Mouse (Mus musculus): ENCODE results near the gene Bst2. TPM values are rescaled to one million over a fixed set of nuclear protein-coding genes. Genes with fewer than 3 reads are reported as not detected.
A peak's percentile ranks its signal among the peaks of the same experiment; 100 is the strongest.

Bst2 gene
- 14.4 and 27.5 TPM in 2 replicates for total RNA-seq (2014; rRNA removed)
- polyA plus RNA-seq (2015; fragmentation: Nextera tagmentation; extraction: Ambion mirVana) = 21.0 and 22.7 TPM in 2 replicates

DNA sequence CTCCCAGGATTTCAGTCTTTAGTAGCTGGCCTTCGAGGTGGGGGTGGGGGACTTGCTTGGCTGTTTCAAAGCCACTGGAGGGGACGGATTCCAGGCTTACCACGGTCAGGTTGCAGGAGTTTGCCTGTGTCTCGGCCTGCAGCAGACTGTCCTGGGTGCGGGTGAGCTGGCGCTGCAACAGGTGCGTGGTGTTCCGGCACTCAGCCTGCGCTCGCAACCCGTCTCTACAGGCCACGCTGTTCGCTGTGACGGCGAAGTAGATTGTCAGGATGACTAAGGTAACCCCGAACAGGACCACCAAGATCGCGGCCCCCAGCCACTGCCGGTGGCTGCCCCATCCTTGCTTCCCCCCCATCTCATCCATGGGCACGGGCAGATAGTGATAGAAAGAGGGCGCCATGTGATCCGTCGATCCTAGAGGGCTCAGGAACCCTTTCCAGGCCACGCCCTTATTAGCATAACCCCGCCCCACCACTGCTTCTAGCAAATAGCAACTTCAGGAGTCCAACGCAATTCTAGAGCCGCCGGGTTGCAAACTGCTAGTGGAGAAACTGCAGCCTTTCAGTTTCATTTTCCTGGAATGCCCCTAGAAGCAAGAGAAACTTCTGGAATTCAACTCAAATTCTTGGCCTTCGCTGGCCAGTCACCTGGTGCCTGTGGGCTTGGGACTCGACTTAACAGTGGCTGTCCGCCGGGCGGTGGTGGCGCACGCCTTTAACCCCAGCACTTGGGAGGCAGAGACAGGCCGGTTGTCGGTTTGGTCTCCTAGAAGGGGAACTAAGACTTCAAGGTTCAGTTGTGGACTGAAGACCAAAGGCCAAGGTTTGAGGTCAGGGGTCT is at the start of gene Bst2:
Bst2 (minus strand) TSS at position 429 of the 840 bp plus-strand sequence.
- H3K9ac ChIP-seq (replicated peaks; ENCODE audit: low read length) = 0 out of 2 replicates have a peak within 1 kb of the TSS, but pooled peaks have one; percentile 23
- DNase-seq (ENCODE audit: low spot score) (peak; percentile 65), ATAC-seq (peak; percentile 52; the same call in 1 of the 2 replicates)
- H3K27me3 ChIP-seq (ENCODE audit: insufficient read depth, low read length) = peaks cover 6% of the 10 kb centered on the region; the same call in 1 of the 2 replicates
- no peaks in the 10 kb centered on the region for H3K9me3 ChIP-seq (ENCODE audit: low read length)
- 5% methylated on average over 37 of the region's 37 CpGs for WGBS
- H3K4me2 ChIP-seq (ENCODE audit: low read depth, low read length) = peak within 1 kb of the TSS; percentile 52
- H3K36me3 ChIP-seq (ENCODE audit: insufficient read depth, low read length) = no peaks in the 10 kb centered on the region
- H3K4me1 ChIP-seq (ENCODE audit: insufficient read depth, low read length) = no peaks in the 10 kb centered on the region
- no peak for TF ChIP-seq CTCF (IDR thresholded peaks at IDR 0.05; ENCODE audit: low read depth)
- peak within 1 kb of the TSS; percentile 33 for H3K4me3 ChIP-seq (ENCODE audit: low read length)
- H3K27ac ChIP-seq = peak within 1 kb of the TSS; percentile 32; the same call in 1 of the 2 replicates

DNA sequence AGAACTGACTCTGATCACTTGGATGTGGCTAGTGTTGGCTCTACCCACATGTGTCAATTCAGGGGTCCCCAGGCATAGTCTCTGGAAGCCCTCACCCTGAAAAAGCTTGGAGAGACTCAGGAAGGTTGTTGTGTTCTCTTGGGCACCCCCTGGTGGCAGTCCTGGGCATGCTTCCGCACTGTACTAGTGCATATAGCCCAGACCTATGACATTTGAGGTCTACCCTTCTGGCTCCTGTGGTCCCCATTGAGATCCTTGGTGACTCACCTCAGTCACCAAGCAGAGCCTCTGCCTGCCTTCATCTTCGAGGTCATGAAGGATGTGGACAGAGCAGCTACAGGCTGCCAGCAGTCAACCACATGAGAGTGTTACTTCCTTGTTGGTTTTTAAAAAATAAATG is 49.6 kb upstream of the Bst2 start:
- Histone ChIP-seq H3K27ac (no peak overlapping the region), H3K4me1 (ENCODE audit: insufficient read depth, low read length) (no peaks in the 10 kb centered on the region; the same call in 1 of the 2 replicates), H3K4me2 (ENCODE audit: low read depth, low read length) (no peak overlapping the region), H3K36me3 (ENCODE audit: insufficient read depth, low read length) (peaks cover 32% of the 10 kb centered on the region), H3K9ac (replicated peaks; ENCODE audit: low read length) (no peak overlapping the region), H3K4me3 (ENCODE audit: low read length) (no peak overlapping the region), H3K9me3 (ENCODE audit: low read length) (no peaks in the 10 kb centered on the region), H3K27me3 (ENCODE audit: insufficient read depth, low read length) (no peaks in the 10 kb centered on the region)
- TF ChIP-seq CTCF (IDR thresholded peaks at IDR 0.05; ENCODE audit: low read depth) = peak; percentile 78
- peak; percentile 72 for DNase-seq (ENCODE audit: low spot score)
- WGBS = 65% methylated on average over 2 of the region's 2 CpGs
- peak; percentile 24; the same call in 1 of the 2 replicates for ATAC-seq

DNA sequence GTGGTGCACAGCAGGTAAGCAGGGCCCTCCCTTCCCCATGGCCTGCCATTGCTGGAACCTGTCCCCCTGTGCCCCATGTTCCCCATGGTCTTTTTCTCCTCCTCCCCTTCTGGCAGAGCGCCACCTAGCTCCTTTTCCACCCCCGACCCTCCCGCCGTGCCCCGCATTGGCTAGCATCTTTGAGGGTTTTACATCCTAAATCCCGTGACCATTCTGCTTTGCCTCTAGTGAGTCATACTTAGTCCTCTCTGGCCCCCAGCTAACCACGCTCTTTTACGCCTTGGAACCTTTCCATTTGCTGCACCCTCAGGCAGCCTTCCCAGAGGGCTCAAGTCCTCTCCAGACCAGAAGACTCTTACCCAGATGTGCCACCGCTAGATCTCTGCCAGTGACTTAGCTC is 42.9 kb upstream of the Bst2 start:
- ATAC-seq = 0 out of 2 replicates have a peak, but pooled peaks have one; percentile 10
- 30% methylated on average over 9 of the region's 9 CpGs for WGBS

DNA sequence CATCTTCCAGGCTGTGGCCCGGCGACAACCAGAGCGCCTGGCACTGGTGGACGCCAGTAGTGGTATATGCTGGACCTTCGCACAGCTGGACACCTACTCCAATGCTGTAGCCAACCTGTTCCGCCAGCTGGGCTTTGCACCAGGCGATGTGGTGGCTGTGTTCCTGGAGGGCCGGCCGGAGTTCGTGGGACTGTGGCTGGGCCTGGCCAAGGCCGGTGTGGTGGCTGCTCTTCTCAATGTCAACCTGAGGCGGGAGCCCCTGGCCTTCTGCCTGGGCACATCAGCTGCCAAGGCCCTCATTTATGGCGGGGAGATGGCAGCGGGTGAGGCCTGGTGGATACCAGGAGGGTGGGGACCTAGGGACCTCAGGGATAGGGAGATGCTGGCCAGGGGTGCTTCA is 42.2 kb upstream of the Bst2 start:
- H3K4me1 ChIP-seq (ENCODE audit: insufficient read depth, low read length) = no peaks in the 10 kb centered on the region; the same call in 1 of the 2 replicates
- no peaks in the 10 kb centered on the region for H3K9me3 ChIP-seq (ENCODE audit: low read length)
- H3K27me3 ChIP-seq (ENCODE audit: insufficient read depth, low read length) = no peaks in the 10 kb centered on the region
- ATAC-seq (no peak), DNase-seq (ENCODE audit: low spot score) (peak; percentile 42)
- H3K36me3 ChIP-seq (ENCODE audit: insufficient read depth, low read length) = peaks cover 15% of the 10 kb centered on the region
- no peak overlapping the region for H3K4me2 ChIP-seq (ENCODE audit: low read depth, low read length)
- 0 out of 2 replicates have a peak overlapping the region, but pooled peaks have one; percentile 4 for H3K9ac ChIP-seq (replicated peaks; ENCODE audit: low read length)
- TF ChIP-seq CTCF (IDR thresholded peaks at IDR 0.05; ENCODE audit: low read depth) = no peak
- H3K4me3 ChIP-seq (ENCODE audit: low read length) = no peak overlapping the region
- WGBS = 54% methylated on average over 14 of the region's 14 CpGs
- no peak overlapping the region for H3K27ac ChIP-seq

More for the DNA sequence above, 42.9 kb upstream of the Bst2 start:
- Histone ChIP-seq H3K4me2 (ENCODE audit: low read depth, low read length) (no peak overlapping the region), H3K27ac (no peak overlapping the region), H3K9ac (replicated peaks; ENCODE audit: low read length) (no peak overlapping the region), H3K9me3 (ENCODE audit: low read length) (no peaks in the 10 kb centered on the region), H3K27me3 (ENCODE audit: insufficient read depth, low read length) (no peaks in the 10 kb centered on the region), H3K4me1 (ENCODE audit: insufficient read depth, low read length) (no peaks in the 10 kb centered on the region; the same call in 1 of the 2 replicates), H3K4me3 (ENCODE audit: low read length) (no peak overlapping the region), H3K36me3 (ENCODE audit: insufficient read depth, low read length) (peaks cover 23% of the 10 kb centered on the region)
- no peak for TF ChIP-seq CTCF (IDR thresholded peaks at IDR 0.05; ENCODE audit: low read depth)
- peak; percentile 52 for DNase-seq (ENCODE audit: low spot score)

DNA sequence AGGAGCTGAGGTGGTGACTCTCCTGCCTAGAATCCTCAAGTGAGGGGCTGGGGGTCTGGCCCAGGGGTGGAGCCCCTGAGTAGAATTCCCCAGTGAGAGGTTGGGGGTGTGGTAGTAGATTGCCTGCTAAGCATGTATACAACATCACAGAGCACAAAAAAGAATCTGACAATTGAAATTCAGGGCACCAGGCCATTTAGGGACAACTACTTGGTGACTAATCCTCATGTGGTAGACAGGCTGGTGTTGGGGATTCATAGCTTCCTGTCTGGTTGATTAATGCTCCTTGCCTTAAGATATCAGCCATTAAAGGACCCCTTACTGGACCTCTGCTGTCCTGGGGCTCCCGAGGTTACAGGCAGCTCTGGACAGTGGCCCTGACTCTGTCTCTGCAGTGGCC is 41.8 kb upstream of the Bst2 start:
- Histone ChIP-seq H3K9ac (replicated peaks; ENCODE audit: low read length) (no peak overlapping the region), H3K27me3 (ENCODE audit: insufficient read depth, low read length) (no peaks in the 10 kb centered on the region), H3K36me3 (ENCODE audit: insufficient read depth, low read length) (peaks cover 11% of the 10 kb centered on the region; the same call in 1 of the 2 replicates), H3K9me3 (ENCODE audit: low read length) (no peaks in the 10 kb centered on the region), H3K4me2 (ENCODE audit: low read depth, low read length) (no peak overlapping the region), H3K4me1 (ENCODE audit: insufficient read depth, low read length) (no peaks in the 10 kb centered on the region; the same call in 1 of the 2 replicates), H3K4me3 (ENCODE audit: low read length) (no peak overlapping the region), H3K27ac (no peak overlapping the region)
- WGBS = 67% methylated on average over 1 of the region's 1 CpGs
- ATAC-seq = no peak
- TF ChIP-seq CTCF (IDR thresholded peaks at IDR 0.05; ENCODE audit: low read depth) = no peak
- DNase-seq (ENCODE audit: low spot score) = no peak

DNA sequence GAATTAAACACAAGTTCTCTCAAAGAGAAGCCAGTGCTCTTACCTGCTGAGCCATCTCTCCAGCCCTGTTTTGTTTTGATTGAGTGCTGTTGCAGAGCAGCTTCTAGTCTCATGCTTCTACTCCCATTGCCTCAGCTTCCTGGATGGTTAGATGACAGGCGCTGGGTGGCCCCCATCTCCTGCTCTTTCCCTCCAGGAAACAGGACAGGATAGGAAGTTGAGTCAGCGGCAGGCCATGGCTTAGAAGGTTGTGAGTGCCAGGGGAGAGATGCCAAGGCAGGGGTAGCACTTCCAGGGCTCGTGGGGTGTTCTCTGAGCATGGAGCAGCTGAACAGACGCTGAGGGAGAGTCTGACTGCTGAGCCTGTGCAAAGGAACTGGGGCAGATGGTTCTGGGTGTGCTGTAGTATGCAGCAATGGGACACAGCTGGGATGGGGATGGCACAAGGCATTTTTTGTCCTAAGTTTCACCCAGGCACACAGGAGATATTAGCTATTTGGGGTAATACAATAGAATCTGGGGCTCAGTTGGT is 40.7 kb upstream of the Bst2 start:
- Histone ChIP-seq H3K27ac (no peak overlapping the region), H3K9ac (replicated peaks; ENCODE audit: low read length) (no peak overlapping the region), H3K4me2 (ENCODE audit: low read depth, low read length) (no peak overlapping the region), H3K4me3 (ENCODE audit: low read length) (no peak overlapping the region), H3K4me1 (ENCODE audit: insufficient read depth, low read length) (no peaks in the 10 kb centered on the region; the same call in 1 of the 2 replicates), H3K36me3 (ENCODE audit: insufficient read depth, low read length) (peaks cover 8% of the 10 kb centered on the region; the same call in 1 of the 2 replicates), H3K9me3 (ENCODE audit: low read length) (no peaks in the 10 kb centered on the region), H3K27me3 (ENCODE audit: insufficient read depth, low read length) (no peaks in the 10 kb centered on the region)
- WGBS = 54% methylated on average over 4 of the region's 4 CpGs
- TF ChIP-seq CTCF (IDR thresholded peaks at IDR 0.05; ENCODE audit: low read depth) = no peak
- no peak for DNase-seq (ENCODE audit: low spot score)
- ATAC-seq = no peak
